Mouse (Mus musculus): ENCODE data around the gene Nsmce1. TPM values are rescaled to one million over a fixed set of nuclear protein-coding genes. Genes with fewer than 3 reads are reported as not detected.

The Nsmce1 gene
- total RNA-seq, 2 experiments from 2014 or later = 12.1 to 13.4 TPM

GRCm38 (mm10) chr7:125492551-125492950, 1.2 kb upstream of the Nsmce1 start:
- DNase-seq (ENCODE audit: low spot score in 2 of 2) = no peak

DNA sequence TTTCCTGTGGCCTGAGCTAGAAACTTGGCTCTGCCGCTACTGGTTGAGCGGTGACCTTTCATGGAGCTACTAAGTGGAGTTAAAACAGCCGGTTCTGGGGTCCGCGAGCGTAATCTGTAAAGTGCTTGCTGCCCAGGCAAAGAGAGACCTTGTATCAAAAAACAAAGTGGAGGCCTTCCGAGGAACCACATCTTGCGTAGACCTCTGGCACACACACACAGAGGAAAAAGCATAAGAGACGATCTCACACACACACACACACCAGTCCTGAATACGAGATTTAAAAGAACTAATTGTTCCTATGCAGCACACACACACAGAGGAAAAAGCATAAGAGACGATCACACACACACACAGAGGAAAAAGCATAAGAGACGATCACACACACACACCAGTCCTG, 364 bp upstream of the Nsmce1 start:
- no peak for DNase-seq (ENCODE audit: low spot score in 2 of 2)

GRCm38 (mm10) chr7:125489636-125490035, 1.8 kb downstream of the Nsmce1 start:
- DNase-seq (ENCODE audit: low spot score in 2 of 2) = no peak

GRCm38 (mm10) chr7:125488706-125489105, 2.7 kb downstream of the Nsmce1 start:
- no peak for DNase-seq (ENCODE audit: low spot score in 2 of 2)

DNA sequence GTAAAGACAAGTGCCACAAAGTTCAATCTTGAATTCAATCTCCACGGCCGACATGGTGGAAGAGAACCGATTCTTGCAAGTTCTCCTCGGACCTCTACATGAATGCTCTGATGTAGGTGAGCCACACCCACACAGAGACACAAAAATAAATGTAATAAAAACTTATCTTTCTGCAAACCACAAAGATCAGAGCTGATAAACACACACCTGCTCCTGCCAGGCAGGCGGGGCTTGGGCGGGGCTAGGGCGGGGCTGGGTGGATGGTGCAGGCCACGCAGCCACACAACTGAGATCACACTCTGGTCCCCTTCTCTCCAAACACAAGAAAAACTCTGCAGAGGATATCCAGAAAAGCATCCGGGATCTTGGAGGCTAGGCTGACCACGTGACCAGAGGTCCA, 4.3 kb downstream of the Nsmce1 start:
- no peak for DNase-seq (ENCODE audit: low spot score in 2 of 2)

- DNase-seq (ENCODE audit: low spot score in 2 of 2) = no peak
Observed at GRCm38 (mm10) chr7:125486121-125486630, 5.2 kb downstream of the Nsmce1 start.

DNA sequence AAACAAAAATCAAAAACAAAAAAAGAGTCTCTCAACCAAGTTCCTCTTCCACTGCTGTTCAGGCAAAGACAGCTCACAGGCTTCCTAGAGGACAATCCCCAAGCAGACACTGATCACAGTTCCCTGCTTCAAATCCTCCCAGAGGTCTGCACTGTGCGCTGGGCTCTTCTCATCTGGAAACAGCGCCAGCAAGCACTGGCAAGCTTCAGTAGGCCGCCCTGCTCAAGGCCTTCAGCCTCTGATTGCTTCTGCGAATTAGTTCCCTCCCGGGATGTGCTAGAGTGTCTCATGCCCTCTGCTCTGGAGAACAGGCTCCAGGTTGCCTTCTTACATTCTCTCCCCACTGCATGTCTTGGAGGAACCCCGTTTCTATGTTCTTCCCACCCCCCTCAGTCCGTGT, 6.6 kb downstream of the Nsmce1 start:
- DNase-seq (ENCODE audit: low spot score in 2 of 2) = no peak

DNA sequence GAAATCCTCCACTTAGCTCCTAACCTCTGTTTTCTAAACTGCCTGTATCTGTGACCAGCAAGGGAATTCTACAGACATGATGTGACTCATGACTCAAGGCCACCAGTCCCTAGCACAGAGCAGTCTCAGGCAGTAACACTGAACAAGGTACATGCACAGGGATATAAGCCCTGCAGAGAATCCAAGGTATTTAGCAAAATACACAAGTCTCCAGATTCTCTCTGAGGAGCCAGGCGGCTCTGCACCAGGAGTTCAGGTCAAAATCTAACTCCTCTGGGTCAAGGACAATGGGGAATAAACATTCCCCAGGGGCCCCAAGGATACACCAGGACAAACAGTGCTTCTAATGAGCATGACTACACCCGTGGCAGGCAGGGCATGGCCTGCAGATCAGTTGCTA, 8.5 kb downstream of the Nsmce1 start:
- DNase-seq (ENCODE audit: low spot score in 2 of 2) = no peak

DNA sequence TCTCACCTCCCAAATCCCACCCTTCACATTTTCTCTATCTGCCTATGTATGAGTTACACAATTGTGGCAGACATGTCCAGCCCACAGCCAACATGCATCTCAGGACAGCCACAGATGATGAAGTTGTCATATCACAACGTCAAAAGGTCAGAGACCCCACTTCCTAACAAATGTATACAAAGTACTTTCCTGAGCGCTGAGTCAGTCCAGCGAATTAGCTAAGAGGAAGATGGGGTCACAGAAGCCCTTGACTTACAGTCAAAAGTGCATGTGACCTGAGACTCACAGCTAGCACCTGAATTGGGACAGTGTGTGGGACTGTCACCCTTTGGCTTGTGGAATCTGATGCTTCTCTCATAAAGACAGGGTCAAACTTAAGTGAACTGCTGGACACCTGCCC, 9.1 kb downstream of the Nsmce1 start:
- DNase-seq (ENCODE audit: low spot score in 2 of 2) = no peak

DNA sequence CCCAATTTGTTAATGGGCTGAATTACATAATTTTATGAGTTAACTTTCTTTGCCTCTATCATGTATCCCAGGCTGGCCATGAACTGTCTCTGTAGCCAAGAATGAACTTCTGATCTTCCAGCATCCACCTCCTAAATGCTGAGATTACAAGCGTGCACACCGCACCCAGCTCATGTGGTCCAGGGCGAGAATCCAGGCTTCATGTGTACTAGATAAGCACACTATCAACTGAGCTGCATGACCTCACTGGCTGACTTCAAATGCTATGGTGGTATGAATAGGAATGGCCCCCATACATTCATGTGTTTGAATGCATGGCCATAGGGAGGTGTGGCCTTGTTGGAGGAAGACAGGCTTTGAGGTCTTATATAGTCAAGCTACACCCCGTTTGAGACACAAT, 10.9 kb downstream of the Nsmce1 start:
- DNase-seq (ENCODE audit: low spot score in 2 of 2) = no peak

- DNase-seq (ENCODE audit: low spot score in 2 of 2) = no peak
Observed at GRCm38 (mm10) chr7:125478391-125478984, 12.9 kb downstream of the Nsmce1 start.

DNA sequence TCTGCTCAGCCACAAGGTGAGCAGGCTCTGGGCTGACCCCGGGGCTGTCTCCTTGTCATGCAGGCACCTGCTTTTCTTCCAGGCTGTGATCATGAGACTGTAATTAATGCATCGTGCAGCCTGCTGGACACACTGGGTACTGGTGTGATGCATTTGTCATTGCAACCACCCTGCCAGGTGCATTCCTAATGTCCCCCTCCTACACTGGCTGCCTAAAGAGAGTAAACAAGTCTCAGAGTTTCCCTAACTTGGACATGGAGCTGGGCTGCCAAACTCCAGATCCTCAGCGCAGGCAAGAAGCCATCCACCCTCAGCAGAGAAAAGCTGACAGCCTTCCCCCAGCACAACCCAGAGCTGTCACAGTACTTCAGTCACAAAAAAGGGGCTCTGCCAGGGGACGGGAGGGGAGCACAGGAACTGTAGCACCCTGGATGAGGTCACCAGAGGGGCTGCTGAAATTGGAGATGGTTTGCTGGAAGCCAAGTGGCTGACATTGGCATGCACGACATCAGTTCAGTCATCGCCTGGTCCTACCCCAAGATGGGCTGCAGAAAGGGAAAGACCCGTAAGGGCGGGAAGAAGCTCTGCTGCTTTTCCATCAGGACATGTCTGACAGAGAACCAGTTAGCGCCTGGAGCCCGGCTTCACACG, 15.7 kb downstream of the Nsmce1 start:
- no peak for DNase-seq (ENCODE audit: low spot score in 2 of 2)

GRCm38 (mm10) chr7:125474535-125474934, 16.9 kb downstream of the Nsmce1 start:
- DNase-seq (ENCODE audit: low spot score in 2 of 2) = no peak

- peak; percentile 79 to 81 for DNase-seq (ENCODE audit: low spot score in 2 of 2)
Observed at GRCm38 (mm10) chr7:125471991-125472741, 19.2 kb downstream of the Nsmce1 start.

GRCm38 (mm10) chr7:125470901-125471300, 20.5 kb downstream of the Nsmce1 start:
- DNase-seq (ENCODE audit: low spot score in 2 of 2) = no peak

DNA sequence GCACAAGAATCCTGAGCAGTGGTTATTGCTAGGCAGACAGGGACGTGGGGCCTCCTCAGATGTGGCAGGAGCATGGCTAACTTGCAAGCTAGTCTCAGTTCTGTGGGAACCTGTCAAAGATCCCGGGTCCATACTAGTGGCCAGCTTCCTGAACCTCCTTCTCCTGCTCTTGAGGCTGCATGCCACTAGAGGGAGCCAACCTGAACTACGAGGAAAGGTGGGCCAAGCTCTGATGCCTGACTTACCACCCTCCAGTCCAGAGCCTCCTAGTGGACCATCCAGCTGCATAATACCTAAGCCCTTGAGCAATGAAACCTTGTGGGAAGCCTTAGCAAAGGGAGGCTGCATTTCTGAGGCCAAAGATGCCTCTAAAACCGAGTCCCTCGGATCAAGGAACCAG, 21.5 kb downstream of the Nsmce1 start:
- peak; percentile 69 to 77 for DNase-seq (ENCODE audit: low spot score in 2 of 2)

DNA sequence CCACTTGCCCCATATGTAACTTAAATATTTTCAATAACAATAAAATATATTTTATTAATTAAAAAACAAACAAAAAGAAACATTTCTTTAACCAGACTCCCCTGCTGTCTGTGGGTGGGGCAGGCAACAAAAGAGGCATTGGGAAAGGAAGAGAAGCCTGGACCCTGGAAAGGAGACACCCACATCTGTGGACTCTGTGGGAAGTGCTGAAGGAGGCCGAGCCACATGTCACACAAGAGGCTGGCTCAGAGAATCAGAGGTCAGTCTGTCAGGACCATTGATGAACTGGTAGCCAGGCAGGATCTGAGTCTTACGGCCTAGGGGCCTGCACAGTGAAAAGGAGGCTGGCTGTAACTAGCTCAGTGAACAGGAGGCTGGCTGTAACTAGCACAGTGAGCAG, 29.2 kb downstream of the Nsmce1 start:
- no peak for DNase-seq (ENCODE audit: low spot score in 2 of 2)

DNA sequence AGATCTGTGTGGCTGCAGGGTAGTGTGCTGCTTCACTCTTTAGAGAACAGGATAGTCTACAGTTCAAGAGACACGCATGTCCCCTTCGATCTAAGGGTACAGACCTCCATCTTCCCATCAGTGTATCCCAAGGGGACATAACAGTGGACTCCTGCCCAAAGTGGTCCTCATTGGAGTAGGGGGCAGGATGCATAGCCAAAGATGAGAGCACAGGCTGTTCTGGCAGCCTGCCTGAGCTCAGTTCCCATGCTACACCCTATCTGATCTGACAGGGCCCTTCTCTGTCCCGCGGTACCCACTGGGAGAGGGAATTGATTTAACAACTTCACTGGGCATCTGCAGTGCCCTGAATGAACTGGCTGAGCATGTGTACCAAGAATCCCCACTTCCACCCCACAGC, 37.7 kb downstream of the Nsmce1 start:
- DNase-seq (ENCODE audit: low spot score in 2 of 2) = no peak

DNA sequence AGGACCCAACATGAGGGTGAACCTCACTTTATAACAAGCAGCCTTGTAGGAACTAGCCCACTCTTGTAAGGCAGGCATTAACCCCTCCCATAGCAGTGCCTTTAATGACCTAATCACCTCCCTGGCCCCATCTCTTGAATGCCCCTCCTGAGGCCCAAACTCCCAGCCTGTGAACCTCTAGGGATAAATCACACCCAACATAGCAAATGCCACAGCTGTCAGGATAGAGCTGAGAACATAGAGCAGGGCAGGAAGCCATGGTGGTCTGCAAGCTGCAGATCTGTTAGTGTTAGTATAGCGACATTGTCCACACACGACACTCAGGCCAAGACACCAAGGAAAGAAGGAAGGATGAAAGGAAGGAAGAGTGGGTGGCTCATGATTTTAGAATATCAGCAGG, 40.3 kb downstream of the Nsmce1 start:
- DNase-seq (ENCODE audit: low spot score in 2 of 2) = no peak

- DNase-seq (ENCODE audit: low spot score in 2 of 2) = no peak
Observed at GRCm38 (mm10) chr7:125450678-125451077, 40.7 kb downstream of the Nsmce1 start.

DNA sequence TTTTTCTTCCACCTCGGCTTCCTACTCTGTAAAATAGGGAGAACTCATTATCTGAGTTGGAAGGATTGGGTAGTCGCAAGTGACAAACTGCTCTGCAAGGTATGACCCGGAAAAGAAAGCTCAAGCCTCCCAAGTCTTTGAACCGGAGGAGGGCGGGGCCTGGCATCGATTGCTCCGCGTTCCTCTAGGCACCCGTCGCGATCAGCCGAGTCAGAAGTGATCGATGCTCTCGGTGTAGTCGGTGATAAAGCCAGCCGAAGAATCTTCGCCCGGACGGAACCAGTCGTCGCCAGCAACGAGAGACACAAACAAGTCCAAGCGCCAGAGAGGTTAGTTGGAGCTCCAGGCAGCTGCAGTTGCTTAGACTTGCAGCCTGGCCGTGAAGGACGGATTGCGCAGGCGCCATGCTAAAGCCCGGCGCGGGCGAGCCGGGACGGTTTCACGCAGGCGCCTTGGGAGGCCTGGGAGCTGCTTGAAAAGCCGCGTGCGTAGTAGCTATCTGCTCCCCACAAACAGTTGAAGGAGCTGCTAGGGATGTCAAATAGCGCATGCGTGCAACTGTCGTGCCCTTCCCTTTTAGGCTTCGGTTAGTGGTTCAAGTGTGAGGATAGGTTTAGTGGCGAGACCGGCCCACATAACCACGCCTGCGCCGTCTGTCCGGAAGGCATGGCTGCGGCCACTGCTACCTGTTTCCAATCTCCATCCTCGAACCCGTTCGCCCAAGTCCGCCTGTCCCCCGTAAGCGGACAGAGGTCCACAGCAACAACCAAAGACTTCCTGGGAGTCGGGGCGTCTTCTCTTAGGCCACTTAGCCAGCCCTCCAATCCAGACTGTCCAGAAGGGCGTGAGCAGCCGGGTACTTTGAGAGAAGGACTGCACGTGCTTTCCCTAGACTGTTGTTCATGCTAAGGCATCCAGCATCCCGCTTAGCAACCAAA, 46.7 kb downstream of the Nsmce1 start, which contains the start of gene Kdm8:
Gene Kdm8, plus strand, starts transcription at position 213 of the 938 bp plus-strand sequence.
- DNase-seq (ENCODE audit: low spot score in 2 of 2) = peak; percentile 86 to 91

Data from left cerebral cortex, adult 18-20 months (tissue).